Mouse (Mus musculus): ENCODE measurements around the gene Cd63. TPM values are rescaled to one million over a fixed set of nuclear protein-coding genes. Genes with fewer than 3 reads are reported as not detected.

Gene Cd63
- polyA plus RNA-seq, 1 experiment from 2014 or later: 552 TPM

GRCm38 (mm10) chr10:128960142-128960541 lies 59.4 kb downstream of the Cd63 start:
- no peak for ATAC-seq (ENCODE audit: borderline replicate concordance, extremely low read depth, low FRiP score, low TSS enrichment)
- Histone ChIP-seq H3K4me3 (no peak overlapping the region), H3K9me3 (no peaks in the 10 kb centered on the region), H3K9ac (no peak overlapping the region), H3K4me1 (no peaks in the 10 kb centered on the region), H3K4me2 (no peak overlapping the region), H3K27ac (no peak overlapping the region), H3K36me3 (no peaks in the 10 kb centered on the region), H3K27me3 (no peaks in the 10 kb centered on the region)
- 60% methylated on average over 4 of the region's 4 CpGs for WGBS

- no peaks in the 10 kb centered on the region for H3K9me3 ChIP-seq
- H3K4me2 ChIP-seq: no peak within 1 kb of the TSS
- H3K9ac ChIP-seq: no peak within 1 kb of the TSS
- H3K27ac ChIP-seq: no peak within 1 kb of the TSS
- no peaks in the 10 kb centered on the region for H3K27me3 ChIP-seq
- 75% methylated on average over 12 of the region's 12 CpGs for WGBS
- no peak for ATAC-seq (ENCODE audit: borderline replicate concordance, extremely low read depth, low FRiP score, low TSS enrichment)
- no peak within 1 kb of the TSS for H3K4me3 ChIP-seq
- no peaks in the 10 kb centered on the region for H3K36me3 ChIP-seq
- no peaks in the 10 kb centered on the region for H3K4me1 ChIP-seq
Observed at GRCm38 (mm10) chr10:128960590-128961584, 60.1 kb downstream of the Cd63 start, which contains the start of gene Mettl7b. Gene Mettl7b (minus strand): TSS chr10:128960988.

Other genes starting within 250 kb of the Cd63 start
- 12.3 and 13.8 TPM in 2 replicates for gene Suox, start 226.9 kb upstream of the Cd63 start, polyA plus RNA-seq (2015; fragmentation: Nextera tagmentation; extraction: Ambion mirVana)
- gene Rab5b, start 204.7 kb upstream of the Cd63 start, polyA plus RNA-seq (2015; fragmentation: Nextera tagmentation; extraction: Ambion mirVana): 73.8 and 77.8 TPM in 2 replicates
- gene Pmel, start 196.8 kb upstream of the Cd63 start, polyA plus RNA-seq (2015; fragmentation: Nextera tagmentation; extraction: Ambion mirVana): 1.2 and 1.3 TPM in 2 replicates
- 108 and 110 TPM in 2 replicates for gene Cdk2, start 196.0 kb upstream of the Cd63 start, polyA plus RNA-seq (2015; fragmentation: Nextera tagmentation; extraction: Ambion mirVana)
- gene Dgka, start 156.1 kb upstream of the Cd63 start, polyA plus RNA-seq (2015; fragmentation: Nextera tagmentation; extraction: Ambion mirVana): 9.5 and 10.5 TPM in 2 replicates
- gene Pym1, start 153.1 kb upstream of the Cd63 start, polyA plus RNA-seq (2015; fragmentation: Nextera tagmentation; extraction: Ambion mirVana): 37.9 and 39.8 TPM in 2 replicates
- 2.9 and 4.0 TPM in 2 replicates for gene Mmp19, start 110.1 kb upstream of the Cd63 start, polyA plus RNA-seq (2015; fragmentation: Nextera tagmentation; extraction: Ambion mirVana)
- gene Dnajc14, start 96.9 kb upstream of the Cd63 start, polyA plus RNA-seq (2015; fragmentation: Nextera tagmentation; extraction: Ambion mirVana): 50.1 and 55.2 TPM in 2 replicates
- 15.8 and 16.6 TPM in 2 replicates for gene Tmem198b, start 96.6 kb upstream of the Cd63 start, polyA plus RNA-seq (2015; fragmentation: Nextera tagmentation; extraction: Ambion mirVana)
- 206 and 214 TPM in 2 replicates for gene Sarnp, start 83.7 kb upstream of the Cd63 start, polyA plus RNA-seq (2015; fragmentation: Nextera tagmentation; extraction: Ambion mirVana)
- 69.2 and 77.7 TPM in 2 replicates for gene Ormdl2, start 79.3 kb upstream of the Cd63 start, polyA plus RNA-seq (2015; fragmentation: Nextera tagmentation; extraction: Ambion mirVana)
- gene Gdf11, start 9.3 kb upstream of the Cd63 start, polyA plus RNA-seq (2015; fragmentation: Nextera tagmentation; extraction: Ambion mirVana): 3.7 and 4.8 TPM in 2 replicates
- gene Rdh5, start 21.9 kb downstream of the Cd63 start, polyA plus RNA-seq (2015; fragmentation: Nextera tagmentation; extraction: Ambion mirVana): 12.5 and 17.3 TPM in 2 replicates
- 186 and 195 TPM in 2 replicates for gene Bloc1s1, start 23.0 kb downstream of the Cd63 start, polyA plus RNA-seq (2015; fragmentation: Nextera tagmentation; extraction: Ambion mirVana)
- gene Itga7, start 32.8 kb downstream of the Cd63 start, polyA plus RNA-seq (2015; fragmentation: Nextera tagmentation; extraction: Ambion mirVana): 5.0 TPM in 2 replicates
- not detected in 2 replicates for gene Mettl7b, start 60.0 kb downstream of the Cd63 start, polyA plus RNA-seq (2015; fragmentation: Nextera tagmentation; extraction: Ambion mirVana)
- not detected in 2 replicates for gene Olfr9, start 88.4 kb downstream of the Cd63 start, polyA plus RNA-seq (2015; fragmentation: Nextera tagmentation; extraction: Ambion mirVana)
- not detected in 2 replicates for gene Olfr763, start 109.8 kb downstream of the Cd63 start, polyA plus RNA-seq (2015; fragmentation: Nextera tagmentation; extraction: Ambion mirVana)
- gene Olfr764-ps1, start 138.9 kb downstream of the Cd63 start, polyA plus RNA-seq (2015; fragmentation: Nextera tagmentation; extraction: Ambion mirVana): not detected in 2 replicates
- not detected in 2 replicates for gene Olfr765, start 149.0 kb downstream of the Cd63 start, polyA plus RNA-seq (2015; fragmentation: Nextera tagmentation; extraction: Ambion mirVana)
- gene Olfr766-ps1, start 168.0 kb downstream of the Cd63 start, polyA plus RNA-seq (2015; fragmentation: Nextera tagmentation; extraction: Ambion mirVana): not detected in 2 replicates
- gene Olfr767, start 181.9 kb downstream of the Cd63 start, polyA plus RNA-seq (2015; fragmentation: Nextera tagmentation; extraction: Ambion mirVana): not detected in 2 replicates
- not detected in 2 replicates for gene Olfr768, start 198.4 kb downstream of the Cd63 start, polyA plus RNA-seq (2015; fragmentation: Nextera tagmentation; extraction: Ambion mirVana)
- not detected in 2 replicates for gene Olfr769, start 216.9 kb downstream of the Cd63 start, polyA plus RNA-seq (2015; fragmentation: Nextera tagmentation; extraction: Ambion mirVana)
- not detected in 2 replicates for gene Olfr770, start 238.0 kb downstream of the Cd63 start, polyA plus RNA-seq (2015; fragmentation: Nextera tagmentation; extraction: Ambion mirVana)